Mouse (Mus musculus) kidney, embryonic 14.5 days (tissue): ENCODE results near the gene Rpl19. TPM values are rescaled to one million over a fixed set of nuclear protein-coding genes. Genes with fewer than 3 reads are reported as not detected.

Experiments
- ATAC-seq: fragments of 200-750 bp; cut with Nextera tagmentation; 2 replicates; pipeline ENCODE4 v1.8.0; 2017; ENCODE audit warnings: moderate number of reproducible peaks, mild to moderate bottlenecking, moderate TSS enrichment, moderate library complexity; ENCODE audit not compliant: low FRiP score, low TSS enrichment
- H3K27ac ChIP-seq: fragments of 300-500 bp; sonication (generic); 2 replicates; pipeline ENCODE4 v1.5.1; 2014; ENCODE audit warnings: low read depth, mild to moderate bottlenecking, low read length, moderate library complexity, mixed read lengths
- H3K27me3 ChIP-seq: fragments of 300-500 bp; sonication (generic); 2 replicates; pipeline ENCODE4 v1.6.1; 2014; ENCODE audit warnings: mild to moderate bottlenecking, low read length; ENCODE audit not compliant: control insufficient read depth, insufficient read depth
- H3K36me3 ChIP-seq: fragments of 300-500 bp; sonication (generic); 2 replicates; pipeline ENCODE4 v1.6.1; 2014; ENCODE audit warnings: low read length, mixed read lengths; ENCODE audit not compliant: control insufficient read depth, insufficient read depth
- H3K4me1 ChIP-seq: fragments of 300-500 bp; sonication (generic); 2 replicates; pipeline ENCODE4 v1.6.1; 2014; ENCODE audit warnings: low read length, mixed read lengths; ENCODE audit not compliant: control insufficient read depth, insufficient read depth
- H3K4me2 ChIP-seq: fragments of 300-500 bp; sonication (generic); replicated peaks from 2 replicates; pipeline ENCODE4 v1.6.1; 2014; ENCODE audit warnings: low read depth, mild to moderate bottlenecking, low read length
- H3K4me3 ChIP-seq: fragments of 300-500 bp; sonication (generic); 2 replicates; pipeline ENCODE4 v1.5.1; 2014; ENCODE audit warnings: mild to moderate bottlenecking, low read length
- H3K9ac ChIP-seq: fragments of 300-500 bp; sonication (generic); 2 replicates; pipeline ENCODE4 v1.6.1; 2014; ENCODE audit warnings: low read depth, mild to moderate bottlenecking, low read length, moderate library complexity
- H3K9me3 ChIP-seq: fragments of 300-500 bp; sonication (generic); 2 replicates; pipeline ENCODE4 v1.6.1; 2016; ENCODE audit warnings: low read length; ENCODE audit not compliant: control insufficient read depth
- WGBS: fragments of 180-500 bp; shearing (Covaris S2); extraction: QIAGEN DNeasy Blood & Tissue Kit; methylation state at CpG from one replicate; pipeline ENCODE4 v1.1.7; 2014; 5-methylcytosine and 5-hydroxymethylcytosine counted together
- polyA plus RNA-seq: library from polyadenylated mRNA; unstranded; fragments of >200 nt; fragmentation: Nextera tagmentation; extraction: Ambion mirVana; gene quantifications from 2 replicates; pipeline ENCODE4 v1.2.1, GENCODE M21; 2014

Gene Rpl19
- polyA plus RNA-seq, 1 experiment from 2014 or later: 1,236 TPM

DNA sequence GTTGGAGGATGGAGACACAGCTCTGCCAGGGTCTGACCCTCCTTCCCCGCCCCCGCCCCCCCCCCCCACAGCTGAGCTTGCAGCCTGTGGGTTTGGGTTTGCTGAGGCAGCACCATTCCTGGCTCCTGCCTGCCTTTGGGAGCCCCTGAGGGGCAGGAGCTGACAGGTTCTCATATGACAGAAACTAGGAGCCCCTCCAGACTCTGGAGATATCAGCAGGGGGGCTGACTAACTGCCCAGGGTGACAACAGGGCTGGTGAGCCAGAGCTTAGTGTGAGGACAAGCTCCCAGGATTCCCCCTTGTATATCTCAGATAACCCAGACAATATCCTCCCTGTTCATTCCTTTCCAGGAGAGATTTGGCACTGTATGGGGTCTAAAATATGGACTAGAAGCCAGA lies 24.4 kb downstream of the Rpl19 start:
- H3K4me3 ChIP-seq: no peak overlapping the region; the same call in 1 of the 2 replicates
- WGBS: 33% methylated on average over 1 of the region's 2 CpGs
- H3K27me3 ChIP-seq: peaks cover 21% of the 10 kb centered on the region
- H3K27ac ChIP-seq: no peak overlapping the region
- no peak for ATAC-seq
- H3K9me3 ChIP-seq: no peaks in the 10 kb centered on the region
- no peaks in the 10 kb centered on the region for H3K36me3 ChIP-seq
- H3K9ac ChIP-seq: no peak overlapping the region
- H3K4me1 ChIP-seq: peaks cover 17% of the 10 kb centered on the region
- no peak overlapping the region for H3K4me2 ChIP-seq

DNA sequence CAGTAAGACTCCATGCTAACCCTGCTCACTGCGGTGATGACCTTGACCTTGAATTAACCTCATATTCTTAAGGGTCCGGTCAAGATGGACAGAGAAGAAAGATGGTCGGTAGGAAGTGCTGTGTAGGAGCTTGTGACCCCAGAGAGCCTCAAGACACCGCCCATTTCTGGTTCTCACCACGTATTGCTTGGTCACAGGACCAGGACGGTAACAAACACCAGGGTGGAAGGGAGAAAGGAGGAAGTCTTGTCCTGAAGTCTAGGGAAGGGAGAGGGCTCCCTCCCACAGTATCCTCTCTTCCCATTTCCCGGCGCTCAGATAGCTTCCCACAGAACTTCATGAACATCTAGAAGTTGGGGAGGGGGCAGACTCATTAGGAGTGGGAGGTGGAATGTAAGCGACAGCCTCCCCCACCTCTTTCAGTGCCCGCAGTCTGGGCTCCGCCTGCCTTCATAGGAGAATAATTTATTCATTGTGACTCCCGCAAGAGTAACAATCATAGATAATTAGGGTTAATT lies 25.2 kb downstream of the Rpl19 start:
- Histone ChIP-seq H3K9ac (peak overlapping the region; percentile 63; the same call in 1 of the 2 replicates), H3K4me2 (peak overlapping the region; percentile 81), H3K4me1 (peaks cover 17% of the 10 kb centered on the region), H3K36me3 (no peaks in the 10 kb centered on the region), H3K27me3 (peaks cover 21% of the 10 kb centered on the region), H3K4me3 (peak overlapping the region; percentile 49), H3K27ac (no peak overlapping the region), H3K9me3 (no peaks in the 10 kb centered on the region)
- no peak for ATAC-seq
- WGBS: 4% methylated on average over 12 of the region's 12 CpGs

DNA sequence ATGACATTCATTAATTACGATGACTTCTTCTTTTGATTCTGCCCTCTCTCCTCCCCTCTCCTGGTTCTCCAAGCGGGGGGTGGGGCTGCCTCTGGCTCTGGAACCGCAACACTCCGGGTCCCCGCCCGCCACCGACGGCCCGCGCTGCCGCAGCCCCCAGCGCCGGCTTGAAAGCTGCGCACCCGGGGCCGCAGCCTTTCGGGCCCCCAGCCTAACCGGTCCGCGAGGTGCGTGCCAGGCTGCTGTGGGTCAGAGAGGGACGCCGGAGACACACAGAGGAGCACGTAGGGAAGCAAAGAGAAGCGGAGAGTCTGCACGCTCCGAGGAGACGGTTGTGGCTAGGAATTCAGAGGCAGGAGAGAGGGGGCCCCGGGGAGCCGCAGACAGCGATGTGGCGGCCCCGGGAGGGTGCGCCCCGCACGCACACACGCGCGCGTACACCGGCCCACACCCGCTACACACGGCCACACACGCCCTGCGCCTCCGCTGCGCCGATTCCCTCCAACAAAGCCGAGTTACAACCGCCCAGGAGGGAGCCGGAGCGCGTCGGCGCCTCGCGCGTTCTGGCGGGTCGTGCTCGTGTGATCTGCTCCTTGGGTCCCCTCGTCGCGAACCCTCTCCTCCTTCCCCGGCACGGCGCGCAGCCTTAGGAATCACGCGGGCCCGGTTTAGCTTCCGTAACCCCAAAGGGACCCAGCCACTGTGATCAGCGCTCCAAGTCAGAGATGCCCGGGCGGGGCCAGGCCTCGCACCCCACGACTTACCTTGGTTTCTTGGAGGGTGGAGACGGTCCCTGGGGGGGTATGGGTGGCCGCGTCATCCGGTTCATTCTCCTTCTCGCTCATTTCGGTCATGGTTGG lies 25.8 kb downstream of the Rpl19 start:
- peaks cover 19% of the 10 kb centered on the region for H3K4me1 ChIP-seq
- H3K9me3 ChIP-seq: no peaks in the 10 kb centered on the region
- no peaks in the 10 kb centered on the region for H3K36me3 ChIP-seq
- ATAC-seq: peak; percentile 14; the same call in 1 of the 2 replicates
- peak overlapping the region; percentile 81 for H3K4me2 ChIP-seq
- H3K27me3 ChIP-seq: peaks cover 21% of the 10 kb centered on the region
- under 1% methylated on average over 81 of the region's 83 CpGs for WGBS
- peak overlapping the region; percentile 63 for H3K9ac ChIP-seq
- H3K27ac ChIP-seq: no peak overlapping the region
- peak overlapping the region; percentile 49 for H3K4me3 ChIP-seq

DNA sequence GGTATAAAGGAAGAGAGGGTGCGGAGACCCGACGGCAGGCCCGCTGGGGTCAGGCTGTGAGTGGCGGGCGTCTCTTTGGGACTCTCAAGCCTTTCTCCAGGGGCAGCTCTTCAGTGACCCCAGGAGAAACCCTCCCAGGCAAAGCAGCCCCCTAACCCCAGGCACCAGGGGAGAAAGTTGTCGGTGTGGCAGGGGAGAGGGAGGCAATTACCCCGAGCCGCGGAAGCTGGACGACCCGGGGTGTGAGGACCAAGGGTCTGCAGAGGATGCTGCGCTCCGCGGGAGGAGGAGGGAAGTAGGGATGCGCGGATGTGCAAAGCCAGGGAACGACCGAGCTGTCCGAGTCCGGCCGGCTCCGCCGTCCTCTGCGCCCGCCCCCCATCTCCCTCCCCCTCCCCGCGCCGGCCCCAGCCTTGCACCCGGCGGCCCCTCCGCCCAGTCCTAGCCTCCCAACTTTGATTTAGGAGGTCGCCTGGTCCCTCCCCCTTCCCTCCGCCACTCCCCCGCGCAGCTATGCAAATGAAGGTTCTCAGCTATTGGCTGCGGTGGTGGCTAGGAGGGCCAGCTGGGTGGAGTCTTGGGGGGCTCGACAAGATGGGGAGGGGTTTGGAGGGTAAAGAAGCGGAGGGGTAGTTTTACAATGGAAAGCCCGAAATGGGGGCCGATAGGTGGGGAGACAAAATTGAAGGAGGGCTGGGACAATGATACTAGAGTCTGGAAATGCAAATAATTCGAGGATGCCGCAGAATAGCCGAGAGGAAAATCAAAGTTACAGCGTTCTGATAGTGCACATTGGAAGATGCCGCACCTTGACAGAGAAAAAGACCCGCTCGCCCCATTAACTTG lies 26.7 kb downstream of the Rpl19 start, which contains the start of gene Stac2:
Gene Stac2, minus strand, starts transcription at position 474 of the 846 bp plus-strand sequence.
- no peaks in the 10 kb centered on the region for H3K9me3 ChIP-seq
- peak within 1 kb of the TSS; percentile 63 for H3K9ac ChIP-seq
- peak within 1 kb of the TSS; percentile 81 for H3K4me2 ChIP-seq
- H3K27me3 ChIP-seq: peaks cover 21% of the 10 kb centered on the region
- H3K27ac ChIP-seq: no peak within 1 kb of the TSS
- ATAC-seq: peak; percentile 88
- H3K4me1 ChIP-seq: peaks cover 22% of the 10 kb centered on the region
- 3% methylated on average over 34 of the region's 48 CpGs for WGBS
- no peaks in the 10 kb centered on the region for H3K36me3 ChIP-seq
- H3K4me3 ChIP-seq: peak within 1 kb of the TSS; percentile 49

DNA sequence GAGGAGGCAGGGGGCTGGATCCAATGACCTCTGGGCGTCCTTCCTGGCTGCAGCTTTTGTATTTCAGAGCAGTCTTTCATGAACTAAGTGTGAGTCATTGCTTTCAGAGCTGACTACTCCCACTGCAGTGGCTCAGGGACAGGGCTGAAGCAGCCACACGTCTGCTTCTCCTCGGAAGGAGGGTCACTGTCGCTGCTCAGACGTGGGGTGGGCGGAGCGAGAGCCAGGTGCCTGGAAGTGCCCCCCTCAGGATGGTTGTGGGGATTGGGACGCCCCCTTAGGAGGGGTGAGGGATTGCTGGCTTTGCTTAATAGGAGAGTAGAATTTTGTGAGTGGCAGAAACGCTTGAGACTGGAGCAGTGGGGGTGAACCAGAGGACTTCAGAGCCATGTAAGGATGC lies 31.0 kb downstream of the Rpl19 start:
- ATAC-seq: no peak
- peaks cover 10% of the 10 kb centered on the region; the same call in 1 of the 2 replicates for H3K4me1 ChIP-seq
- H3K4me3 ChIP-seq: no peak overlapping the region
- no peak overlapping the region for H3K9ac ChIP-seq
- H3K36me3 ChIP-seq: no peaks in the 10 kb centered on the region
- peaks cover 8% of the 10 kb centered on the region for H3K27me3 ChIP-seq
- WGBS: 14% methylated on average over 9 of the region's 9 CpGs
- no peak overlapping the region for H3K27ac ChIP-seq
- H3K4me2 ChIP-seq: 0 out of 2 replicates have a peak overlapping the region, but pooled peaks have one; percentile 4
- H3K9me3 ChIP-seq: no peaks in the 10 kb centered on the region

DNA sequence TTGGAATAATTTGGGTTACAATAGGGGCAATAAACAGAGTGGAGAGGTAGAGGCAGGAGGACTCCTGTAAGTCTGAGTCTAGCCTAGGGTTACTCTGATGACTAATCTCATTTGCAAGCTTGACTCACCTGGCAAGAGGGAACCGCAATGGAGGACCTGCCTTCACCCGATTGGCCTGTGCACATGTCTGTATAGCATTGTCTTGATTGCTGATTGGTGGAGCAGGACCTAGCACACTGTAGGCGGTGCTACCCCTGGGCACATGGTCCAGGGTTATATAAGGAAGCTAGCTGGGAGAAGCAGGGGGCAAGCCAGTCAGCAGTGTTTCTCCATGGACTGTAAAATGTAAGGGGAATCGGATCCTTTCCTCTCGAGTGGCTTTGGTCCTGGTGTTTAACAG lies 31.5 kb downstream of the Rpl19 start:
- no peak overlapping the region for H3K9ac ChIP-seq
- no peak overlapping the region for H3K4me2 ChIP-seq
- no peaks in the 10 kb centered on the region for H3K36me3 ChIP-seq
- no peak overlapping the region for H3K4me3 ChIP-seq
- 0 out of 2 replicates have a peak, but pooled peaks have one; percentile 39 for ATAC-seq
- 81% methylated on average over 5 of the region's 5 CpGs for WGBS
- no peak overlapping the region for H3K27ac ChIP-seq
- H3K27me3 ChIP-seq: peaks cover 3% of the 10 kb centered on the region
- no peaks in the 10 kb centered on the region for H3K9me3 ChIP-seq
- H3K4me1 ChIP-seq: 0 out of 2 replicates have a peak, but pooled peaks cover 5% of the 10 kb centered on the region

DNA sequence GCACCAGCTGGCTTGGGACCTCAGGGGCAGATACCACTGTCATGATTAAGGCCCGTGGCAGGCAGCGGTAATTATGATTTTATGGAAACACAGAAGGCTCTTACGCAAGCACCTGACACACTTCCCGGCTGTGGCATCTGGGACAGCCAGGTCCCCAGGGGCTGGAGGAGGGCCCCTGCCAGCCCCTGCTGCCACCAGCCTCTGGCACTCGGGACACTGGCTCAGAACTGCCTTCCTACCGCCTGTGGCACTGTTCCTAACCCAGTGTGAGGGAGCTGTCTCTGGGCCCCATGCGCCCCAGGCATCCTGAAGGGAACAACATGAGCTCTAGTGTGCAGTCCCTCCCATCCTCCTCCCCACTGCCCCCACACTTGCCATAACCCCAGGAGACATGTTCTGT lies 33.2 kb downstream of the Rpl19 start:
- Histone ChIP-seq H3K9me3 (no peaks in the 10 kb centered on the region), H3K4me1 (0 out of 2 replicates have a peak, but pooled peaks cover 5% of the 10 kb centered on the region), H3K4me2 (no peak overlapping the region), H3K36me3 (no peaks in the 10 kb centered on the region), H3K9ac (no peak overlapping the region), H3K27me3 (no peaks in the 10 kb centered on the region), H3K27ac (no peak overlapping the region), H3K4me3 (no peak overlapping the region)
- 66% methylated on average over 7 of the region's 7 CpGs for WGBS
- no peak for ATAC-seq

DNA sequence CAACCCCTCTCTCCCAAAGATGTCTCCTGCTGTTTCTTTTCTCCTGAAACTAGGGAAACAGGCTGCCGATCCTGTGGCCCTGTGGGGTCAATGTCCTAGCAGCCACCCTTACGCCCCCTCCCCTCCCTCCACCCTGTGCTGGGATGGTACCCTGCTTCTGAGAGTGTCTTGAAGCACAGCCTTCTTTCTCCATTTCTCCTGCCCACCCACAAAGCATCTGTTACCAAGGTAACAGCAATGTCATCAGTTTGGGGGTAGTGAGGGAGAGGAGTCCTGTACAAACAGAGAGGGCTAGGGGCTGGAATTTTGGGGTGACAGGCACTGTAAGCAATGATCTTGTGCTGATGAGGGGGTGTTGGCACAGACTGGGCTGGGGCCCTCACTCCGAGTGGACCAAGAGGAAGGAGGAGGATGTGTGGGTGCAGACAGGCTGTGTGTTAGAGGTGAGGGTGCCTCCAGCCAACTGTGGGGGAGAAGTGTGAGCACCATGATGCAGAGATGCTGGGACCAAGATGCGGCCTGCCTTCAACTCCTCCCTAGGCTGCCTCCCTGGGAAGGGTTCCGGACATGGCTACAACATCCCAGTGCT lies 33.7 kb downstream of the Rpl19 start:
- no peak overlapping the region for H3K4me3 ChIP-seq
- no peak overlapping the region for H3K4me2 ChIP-seq
- H3K27ac ChIP-seq: no peak overlapping the region
- 0 out of 2 replicates have a peak, but pooled peaks cover 5% of the 10 kb centered on the region for H3K4me1 ChIP-seq
- no peaks in the 10 kb centered on the region for H3K27me3 ChIP-seq
- H3K9me3 ChIP-seq: no peaks in the 10 kb centered on the region
- ATAC-seq: no peak
- H3K9ac ChIP-seq: no peak overlapping the region
- no peaks in the 10 kb centered on the region for H3K36me3 ChIP-seq
- 70% methylated on average over 5 of the region's 5 CpGs for WGBS
